Mouse (Mus musculus): ENCODE results near the gene Tab2.

GRCm38 (mm10) chr10:7976462-7976861, 20.4 kb upstream of the Tab2 start:
- TF ChIP-seq KAT2A (IDR thresholded peaks at IDR 0.05; ENCODE audit: insufficient replicate concordance, low read length) = no peak
- no peak for TF ChIP-seq BHLHE40 (IDR thresholded peaks at IDR 0.05; ENCODE audit: low read depth, low read length)
- no peak for TF ChIP-seq ELF1 (IDR thresholded peaks at IDR 0.05; ENCODE audit: low read depth, low read length)
- TF ChIP-seq GABPA (IDR thresholded peaks at IDR 0.05; ENCODE audit: insufficient replicate concordance, low read depth, low read length) = no peak
- no peak for TF ChIP-seq MYC (IDR thresholded peaks at IDR 0.05; ENCODE audit: low read depth, low read length)
- no peak for TF ChIP-seq ZC3H11A (IDR thresholded peaks at IDR 0.05; ENCODE audit: low read depth, low read length)
- no peak for TF ChIP-seq POLR2A (IDR thresholded peaks at IDR 0.05; ENCODE audit: low read depth, low read length)
- TF ChIP-seq TBP (conservative IDR thresholded peaks at IDR 0.05; ENCODE audit: low read depth, low read length) = no peak
